Comparison of ENCODE assay signal across 34 mouse cellular contexts in genomic region chr1:134310291-134310690, GRCm38 (mm10). TPM values are rescaled to one million over a fixed set of nuclear protein-coding genes. Genes with fewer than 3 reads are reported as not detected.
DNase-seq lines count a peak whose midpoint lies in the region; ATAC-seq lines count a peak whose summit lies in the region.
"Had no signal": no experiment of that assay in that cellular context is flagged by ENCODE, and none has a peak within 500 bp of the region (broad histone marks: within the 10 kb centered on the region; RNA-seq: fewer than 3 reads in every experiment).

No protein-coding gene starts in this region.

- H3K27me3 ChIP-seq in hindbrain, embryonic 16.5 days (replicated peaks; ENCODE audit: control insufficient read depth, insufficient read depth, low read length), result no peaks in the 10 kb centered on the region
- H3K27me3 ChIP-seq: embryonic facial prominence, embryonic 12.5 days; embryonic facial prominence, embryonic 15.5 days; heart, embryonic 12.5 days; heart, embryonic 15.5 days had no signal

- H3K27ac ChIP-seq in hindbrain, embryonic 16.5 days (ENCODE audit: low read depth, low read length), result no peak overlapping the region
- H3K27ac ChIP-seq: embryonic facial prominence, embryonic 12.5 days; embryonic facial prominence, embryonic 15.5 days; gastrocnemius, adult 2 months; heart, embryonic 15.5 days; hindbrain, embryonic 10.5 days; hindbrain, embryonic 13.5 days; hindbrain, postnatal 0 days had no signal

- no peaks in the 10 kb centered on the region for H3K9me3 ChIP-seq in hindbrain, embryonic 16.5 days (ENCODE audit: control insufficient read depth, low read length)
- H3K9me3 ChIP-seq: embryonic facial prominence, embryonic 12.5 days; embryonic facial prominence, embryonic 15.5 days; heart, embryonic 12.5 days; heart, embryonic 15.5 days; hindbrain, embryonic 10.5 days; hindbrain, embryonic 13.5 days had no signal

- no peaks in the 10 kb centered on the region for H3K4me1 ChIP-seq in hindbrain, embryonic 16.5 days (ENCODE audit: control insufficient read depth, insufficient read depth, low read depth, low read length)
- H3K4me1 ChIP-seq: embryonic facial prominence, embryonic 12.5 days; embryonic facial prominence, embryonic 15.5 days; heart, embryonic 12.5 days; heart, embryonic 15.5 days; hindbrain, embryonic 13.5 days had no signal

- 87% methylated on average over 2 of the region's 2 CpGs for WGBS in hindbrain, embryonic 16.5 days

- no peak overlapping the region for H3K9ac ChIP-seq in hindbrain, embryonic 16.5 days (ENCODE audit: low read depth, low read length)
- H3K9ac ChIP-seq: embryonic facial prominence, embryonic 12.5 days; embryonic facial prominence, embryonic 15.5 days; forebrain, postnatal 0 days; heart, embryonic 12.5 days; heart, embryonic 15.5 days; hindbrain, embryonic 13.5 days had no signal

- H3K4me2 ChIP-seq in hindbrain, embryonic 16.5 days (ENCODE audit: low read length), result no peak overlapping the region
- H3K4me2 ChIP-seq: embryonic facial prominence, embryonic 12.5 days; embryonic facial prominence, embryonic 15.5 days; heart, embryonic 12.5 days; heart, embryonic 15.5 days; hindbrain, embryonic 13.5 days had no signal

- DNase-seq in adrenal gland, adult 2 months, result peak; percentile 70
- no peak for DNase-seq in adrenal gland, adult 8-10 months
- peak; percentile 42 for DNase-seq in 3T3-L1 (ENCODE audit: low read depth, low spot score)
- DNase-seq in adipocyte (ENCODE audit: low spot score), result peak; percentile 28
- DNase-seq in liver, result no peak
- DNase-seq: adrenal gland, postnatal 10 days; cerebellum, adult 11 months; cerebellum, adult 9-11 months; cerebellum, postnatal 25 days; forebrain, postnatal 0 days; gastrocnemius, adult 2 months; gastrocnemius, postnatal 25 days; heart, adult 18-20 months; heart, postnatal 10 days; heart, postnatal 36 days; kidney, adult 18-20 months had no signal

- no peak overlapping the region for H3K4me3 ChIP-seq in hindbrain, embryonic 16.5 days (ENCODE audit: low read length)
- H3K4me3 ChIP-seq: embryonic facial prominence, embryonic 12.5 days; embryonic facial prominence, embryonic 15.5 days; gastrocnemius, adult 2 months; heart, embryonic 12.5 days; heart, embryonic 15.5 days; hindbrain, embryonic 10.5 days; hindbrain, embryonic 13.5 days had no signal

- ATAC-seq in hindbrain, embryonic 16.5 days, result no peak
- ATAC-seq: activated CD4-positive, CD25-positive, alpha-beta regulatory T cell, adult 4 months; CD4-positive, CD25-positive, alpha-beta regulatory T cell, adult 4 months; forebrain, embryonic 14.5 days; forebrain, postnatal 0 days; hindbrain, postnatal 0 days; inflammation-experienced regulatory T-cells, adult 6 months; intestine, embryonic 16.5 days had no signal

- peaks cover 16% of the 10 kb centered on the region for H3K36me3 ChIP-seq in hindbrain, embryonic 16.5 days (ENCODE audit: control insufficient read depth, insufficient read depth, low read length)
- H3K36me3 ChIP-seq: embryonic facial prominence, embryonic 12.5 days; embryonic facial prominence, embryonic 15.5 days; heart, embryonic 15.5 days had no signal

RNA-seq across cellular contexts. Expression of gene Myog, which starts 20.5 kb away (rescaled TPM):
- total RNA-seq in adrenal gland, adult 2 months (2021), result not detected
- polyA plus RNA-seq in adrenal gland, adult 2 months (2012; rRNA removed), result not detected in 2 replicates
- not detected for total RNA-seq in adrenal gland, adult 8-10 months (2022)
- 6.4 TPM in 1 of 2 replicates, not detected in the other for polyA plus RNA-seq in hindbrain, embryonic 16.5 days (2015; fragmentation: Nextera tagmentation; extraction: Ambion mirVana)
- total RNA-seq: common myeloid progenitor, adult 5-6 weeks; heart, adult 18-20 months; heart, postnatal 10 days; heart, postnatal 36 days; MEL had no signal
- polyA plus RNA-seq: activated CD4-positive, CD25-positive, alpha-beta regulatory T cell, adult 4 months; CD4-positive, CD25-positive, alpha-beta regulatory T cell, adult 4 months; cerebellum, adult 2 months; forebrain, embryonic 11.5 days; forebrain, embryonic 14.5 days; gonadal fat pad, adult 2 months; hindbrain, postnatal 0 days; inflammation-experienced regulatory T-cells, adult 6 months had no signal

RNA-seq across cellular contexts. Expression of gene Ppfia4, which starts 22.4 kb away (rescaled TPM):
- 1 to 10 TPM in 1 of 2 experiments, under 1 TPM in 1; 0.86 to 1.5 TPM for total RNA-seq in adrenal gland, adult 2 months (2021)
- 6.8 and 8.0 TPM in 2 replicates for polyA plus RNA-seq in adrenal gland, adult 2 months (2012; rRNA removed)
- 1 to 10 TPM; 1.6 to 2.6 (median 2.0) TPM for total RNA-seq in adrenal gland, adult 8-10 months (2022)
- 32.0 and 34.0 TPM in 2 replicates for polyA plus RNA-seq in hindbrain, embryonic 16.5 days (2015; fragmentation: Nextera tagmentation; extraction: Ambion mirVana)
- total RNA-seq: MEL had no signal

RNA-seq across cellular contexts. Expression of gene Tmem183a, which starts 51.5 kb away (rescaled TPM):
- 10 to 100 TPM; 50.0 to 55.4 TPM for total RNA-seq in adrenal gland, adult 2 months (2021)
- polyA plus RNA-seq in adrenal gland, adult 2 months (2012; rRNA removed), result 37.4 and 40.7 TPM in 2 replicates
- total RNA-seq in adrenal gland, adult 8-10 months (2022), result 10 to 100 TPM; 39.2 to 61.6 (median 49.4) TPM
- 132 TPM in 2 replicates for polyA plus RNA-seq in hindbrain, embryonic 16.5 days (2015; fragmentation: Nextera tagmentation; extraction: Ambion mirVana)

Comparison
In these comparisons a context has a peak if more than half of its experiments do, and no peak if none do; other contexts are left out.
1. DNase-seq: peak in adrenal gland, adult 2 months (single experiment), 3T3-L1 (single experiment) and adipocyte (single experiment); none in adrenal gland, adult 8-10 months (single experiment) and liver (single experiment).